Mouse (Mus musculus) forebrain, postnatal 0 days (tissue): ENCODE measurements at regions not wholly inside any gene's neighbourhood (a gene's known extent, or its start where the extent isn't known, plus 50 kb on each side); places are given as distances from the start of the nearest gene placed in this dataset.

Experiments
- ATAC-seq: fragments of 200-750 bp; cut with Nextera tagmentation; 2 replicates; pipeline ENCODE4 v1.8.0; 2017; ENCODE audit warnings: mild to moderate bottlenecking, moderate library complexity
- DNase-seq: peaks from one replicate; pipeline ENCODE4 v3.0.0-alpha.2; 2015
- H3K27ac ChIP-seq: fragments of 300-500 bp; sonication (generic); 2 replicates; pipeline ENCODE4 v1.5.1; 2014; ENCODE audit warnings: low read depth, mild to moderate bottlenecking, antibody characterized with exemption, low read length, moderate library complexity, mixed read lengths
- H3K27me3 ChIP-seq: fragments of 300-500 bp; sonication (generic); 2 replicates; pipeline ENCODE4 v1.6.1; 2014; ENCODE audit warnings: mild to moderate bottlenecking, low read length, mixed read lengths; ENCODE audit not compliant: insufficient read depth
- H3K36me3 ChIP-seq: fragments of 300-500 bp; sonication (generic); 2 replicates; pipeline ENCODE4 v1.6.1; 2014; ENCODE audit warnings: mild to moderate bottlenecking, moderate library complexity; ENCODE audit not compliant: insufficient read depth
- H3K4me1 ChIP-seq: fragments of 300-500 bp; sonication (generic); 2 replicates; pipeline ENCODE4 v1.6.1; 2014; ENCODE audit warnings: antibody characterized with exemption; ENCODE audit not compliant: insufficient read depth
- H3K4me2 ChIP-seq: fragments of 300-500 bp; sonication (generic); 2 replicates; pipeline ENCODE4 v1.6.1; 2014; ENCODE audit warnings: low read depth, mild to moderate bottlenecking, moderate library complexity
- H3K4me3 ChIP-seq: fragments of 300-500 bp; sonication (generic); 2 replicates; pipeline ENCODE4 v1.5.1; 2014; ENCODE audit warnings: low read depth, low read length, mixed read lengths
- H3K9ac ChIP-seq: fragments of 300-500 bp; sonication (generic); 2 replicates; pipeline ENCODE4 v1.6.1; 2014; ENCODE audit warnings: mild to moderate bottlenecking
- H3K9me3 ChIP-seq: fragments of 300-500 bp; sonication (generic); 2 replicates; pipeline ENCODE4 v1.6.1; 2016; ENCODE audit warnings: low read length
- CTCF ChIP-seq: sonication (generic); IDR thresholded peaks from 2 replicates; pipeline ENCODE4 v1.5.1; 2016; ENCODE audit warnings: antibody characterized with exemption, control low read depth, low read depth
- WGBS: fragments of 180-500 bp; shearing (Covaris S2); extraction: QIAGEN DNeasy Blood & Tissue Kit; methylation state at CpG from one replicate; pipeline ENCODE4 v1.1.7; 2014; 5-methylcytosine and 5-hydroxymethylcytosine counted together

DNA sequence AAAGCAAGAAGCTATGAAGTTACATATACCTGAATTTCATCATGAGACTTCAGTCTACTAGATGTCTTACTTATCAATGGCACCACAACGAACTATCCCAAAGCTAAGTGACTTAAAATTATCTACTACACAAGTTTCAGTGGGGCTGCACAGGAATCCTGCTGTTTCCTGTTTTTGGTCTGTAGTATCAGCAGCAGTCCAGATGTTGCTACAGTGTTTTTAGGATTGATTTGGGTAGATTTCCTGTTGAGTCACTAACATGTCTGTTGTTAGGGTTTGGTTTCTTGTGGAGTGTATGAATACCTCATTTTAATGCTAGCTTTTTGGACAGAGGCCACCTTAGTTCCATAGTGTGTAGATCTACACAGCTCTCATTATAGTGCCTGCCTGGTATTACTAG is 120.8 kb upstream of the Thumpd2 start:
- H3K36me3 ChIP-seq: no peaks in the 10 kb centered on the region
- no peaks in the 10 kb centered on the region for H3K27me3 ChIP-seq
- WGBS: 93% methylated on average over 1 of the region's 1 CpGs
- ATAC-seq (no peak), DNase-seq (no peak)
- no peaks in the 10 kb centered on the region for H3K9me3 ChIP-seq
- no peak overlapping the region for H3K4me3 ChIP-seq
- H3K27ac ChIP-seq: no peak overlapping the region
- no peak overlapping the region for H3K4me2 ChIP-seq
- no peaks in the 10 kb centered on the region for H3K4me1 ChIP-seq
- TF ChIP-seq CTCF: no peak
- no peak overlapping the region for H3K9ac ChIP-seq

DNA sequence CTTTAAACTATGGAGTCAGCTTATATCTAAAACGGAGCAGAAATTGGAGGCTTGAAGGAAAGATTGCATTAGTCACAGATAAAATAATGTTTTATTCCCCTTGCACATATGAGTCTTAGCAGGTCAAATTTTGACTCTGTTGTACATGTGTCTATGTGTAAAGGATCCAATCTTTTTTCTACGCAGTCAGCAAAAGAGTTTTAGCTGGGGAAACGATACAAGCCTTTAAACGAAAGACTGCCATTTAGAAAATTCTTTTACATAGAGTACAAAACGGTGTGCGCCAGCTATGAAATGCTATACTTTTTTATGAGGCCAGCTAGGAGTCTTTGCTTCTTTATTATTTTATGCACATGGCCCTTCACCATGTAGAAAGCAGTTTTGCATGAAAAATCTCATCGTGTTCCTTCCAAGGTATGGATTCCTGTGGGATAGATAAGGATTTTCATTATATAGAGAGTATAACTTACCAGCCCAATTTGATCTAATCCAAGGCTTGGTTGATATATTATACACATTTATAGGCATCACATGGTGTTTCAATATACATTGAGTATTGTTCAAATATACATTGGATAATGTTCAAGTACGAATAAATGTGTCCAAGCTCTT is 116.0 kb upstream of the Thumpd2 start:
- Histone ChIP-seq H3K9ac (no peak overlapping the region), H3K27me3 (no peaks in the 10 kb centered on the region), H3K4me3 (no peak overlapping the region), H3K36me3 (no peaks in the 10 kb centered on the region), H3K4me1 (no peaks in the 10 kb centered on the region), H3K9me3 (no peaks in the 10 kb centered on the region), H3K4me2 (no peak overlapping the region), H3K27ac (no peak overlapping the region)
- no peak for ATAC-seq
- TF ChIP-seq CTCF: no peak
- 90% methylated on average over 8 of the region's 8 CpGs for WGBS
- DNase-seq: no peak

DNA sequence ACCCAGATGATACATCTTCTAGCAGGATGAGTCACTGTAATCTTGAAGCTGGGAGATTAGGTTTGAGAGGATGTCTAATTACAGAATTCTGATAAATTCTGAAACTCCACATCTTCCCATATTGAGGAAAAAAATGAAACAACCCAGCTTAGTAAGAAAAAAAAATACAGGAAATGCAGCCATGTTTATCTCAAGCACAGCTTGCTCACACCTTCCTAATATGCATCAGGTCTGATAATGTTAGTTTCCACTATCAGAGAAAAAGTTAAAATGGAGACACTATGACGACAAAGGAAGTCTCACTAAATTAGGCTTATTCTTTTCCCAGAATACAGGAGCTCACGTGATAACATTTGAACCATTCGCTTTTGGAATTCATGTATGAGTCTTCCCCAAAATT is 111.4 kb upstream of the Thumpd2 start:
- no peaks in the 10 kb centered on the region for H3K27me3 ChIP-seq
- no peaks in the 10 kb centered on the region for H3K9me3 ChIP-seq
- no peak overlapping the region for H3K4me2 ChIP-seq
- DNase-seq: no peak
- H3K4me1 ChIP-seq: no peaks in the 10 kb centered on the region
- H3K27ac ChIP-seq: no peak overlapping the region
- H3K4me3 ChIP-seq: no peak overlapping the region
- H3K36me3 ChIP-seq: no peaks in the 10 kb centered on the region
- WGBS: 93% methylated on average over 3 of the region's 3 CpGs
- no peak for TF ChIP-seq CTCF
- ATAC-seq: no peak
- H3K9ac ChIP-seq: no peak overlapping the region

DNA sequence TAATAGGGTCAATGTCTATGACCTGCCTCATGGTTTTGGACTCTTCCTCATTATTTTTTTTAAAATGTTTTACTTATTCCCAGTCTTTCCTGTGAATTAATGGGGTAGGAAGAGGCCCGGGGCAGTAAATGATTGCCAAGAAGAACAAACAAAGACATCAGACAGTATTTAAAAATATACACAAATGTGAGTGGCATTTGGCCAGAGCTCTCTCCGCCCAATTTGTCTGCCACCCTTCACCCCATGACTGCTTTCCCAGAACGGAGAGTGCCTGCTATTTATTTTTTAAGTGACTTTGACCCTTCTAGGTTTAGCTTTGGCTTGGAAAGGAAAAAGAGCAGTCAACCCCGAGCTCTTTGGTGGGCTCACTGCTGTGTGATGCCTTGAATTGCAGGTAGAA is 111.0 kb upstream of the Thumpd2 start:
- no peak for TF ChIP-seq CTCF
- no peak for DNase-seq
- Histone ChIP-seq H3K9me3 (no peaks in the 10 kb centered on the region), H3K4me2 (no peak overlapping the region), H3K4me1 (no peaks in the 10 kb centered on the region), H3K27me3 (no peaks in the 10 kb centered on the region), H3K4me3 (no peak overlapping the region), H3K9ac (no peak overlapping the region), H3K36me3 (no peaks in the 10 kb centered on the region), H3K27ac (no peak overlapping the region)
- ATAC-seq: no peak
- 56% methylated on average over 4 of the region's 4 CpGs for WGBS

DNA sequence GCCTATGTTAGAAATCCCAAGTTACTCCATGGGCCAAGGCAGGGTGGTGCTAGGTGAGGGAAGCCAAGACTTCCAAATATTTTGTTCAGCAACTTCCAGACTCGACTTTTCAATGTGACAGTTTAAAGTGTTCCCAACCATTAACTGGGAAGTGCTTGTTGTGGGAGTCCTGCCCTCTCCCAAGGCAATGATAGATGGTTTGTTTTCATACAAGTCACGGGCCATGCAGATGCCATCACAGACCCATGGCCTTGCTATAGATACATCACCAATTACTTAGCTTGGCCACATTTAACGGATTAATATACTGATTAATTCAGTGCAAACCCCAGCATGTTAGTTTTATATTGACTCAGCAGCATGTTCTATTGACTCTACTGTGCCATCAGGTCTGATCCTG is 108.1 kb upstream of the Thumpd2 start:
- no peak overlapping the region for H3K4me2 ChIP-seq
- no peaks in the 10 kb centered on the region for H3K27me3 ChIP-seq
- no peak overlapping the region for H3K4me3 ChIP-seq
- ATAC-seq (no peak), DNase-seq (no peak)
- no peaks in the 10 kb centered on the region for H3K4me1 ChIP-seq
- no peaks in the 10 kb centered on the region for H3K36me3 ChIP-seq
- WGBS: 85% methylated on average over 3 of the region's 3 CpGs
- no peak overlapping the region for H3K9ac ChIP-seq
- H3K27ac ChIP-seq: no peak overlapping the region
- TF ChIP-seq CTCF: no peak
- H3K9me3 ChIP-seq: no peaks in the 10 kb centered on the region

DNA sequence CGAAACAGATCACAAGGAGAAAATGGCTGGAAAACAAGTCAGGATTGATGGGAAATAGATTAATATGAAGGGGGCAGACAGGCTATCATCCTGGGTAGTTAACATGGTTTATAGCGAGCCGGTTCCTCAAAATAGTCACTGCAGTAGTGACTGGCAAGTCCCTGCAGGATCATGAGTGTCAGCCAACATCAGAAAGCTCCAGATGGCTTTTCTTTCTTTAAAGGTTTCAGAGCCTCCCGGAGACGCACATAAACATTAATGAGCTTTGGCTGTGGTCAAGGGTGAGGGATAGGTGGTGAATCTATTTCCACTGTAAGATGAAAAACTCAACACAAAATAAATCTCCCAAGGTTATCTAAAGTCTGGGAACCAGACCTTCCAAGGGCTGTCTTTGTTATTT is 104.2 kb upstream of the Thumpd2 start:
- H3K27me3 ChIP-seq: no peaks in the 10 kb centered on the region
- no peak overlapping the region for H3K27ac ChIP-seq
- TF ChIP-seq CTCF: no peak
- no peaks in the 10 kb centered on the region for H3K36me3 ChIP-seq
- no peaks in the 10 kb centered on the region for H3K4me1 ChIP-seq
- H3K9ac ChIP-seq: no peak overlapping the region
- 59% methylated on average over 5 of the region's 5 CpGs for WGBS
- DNase-seq (no peak), ATAC-seq (no peak)
- no peaks in the 10 kb centered on the region for H3K9me3 ChIP-seq
- H3K4me2 ChIP-seq: no peak overlapping the region
- H3K4me3 ChIP-seq: no peak overlapping the region

DNA sequence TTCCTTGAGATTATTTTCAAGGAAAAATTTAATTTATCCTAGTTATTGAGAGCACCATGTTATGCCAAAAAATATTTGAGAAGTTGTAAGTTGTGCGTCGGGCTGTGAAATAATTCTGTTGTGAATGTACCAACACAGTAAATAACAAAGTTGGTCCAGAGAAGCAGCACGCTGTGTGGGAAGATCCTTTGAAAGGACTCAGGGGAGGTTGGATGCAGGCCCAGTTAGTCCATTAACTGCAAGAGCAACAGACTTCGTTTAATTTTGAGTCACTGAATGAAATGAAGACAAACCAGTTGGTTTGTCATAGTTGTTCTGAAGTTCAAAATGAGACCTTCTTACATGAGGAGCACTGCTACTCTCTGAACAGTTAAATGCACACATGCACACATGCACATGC is 85.8 kb upstream of the Thumpd2 start:
- no peak overlapping the region for H3K4me2 ChIP-seq
- H3K27me3 ChIP-seq: no peaks in the 10 kb centered on the region

More for the DNA sequence above, 85.8 kb upstream of the Thumpd2 start:
- Histone ChIP-seq H3K9ac (no peak overlapping the region), H3K4me1 (no peaks in the 10 kb centered on the region), H3K27ac (no peak overlapping the region), H3K4me3 (no peak overlapping the region), H3K36me3 (no peaks in the 10 kb centered on the region), H3K9me3 (no peaks in the 10 kb centered on the region)
- no peak for TF ChIP-seq CTCF
- peak; percentile 8 for DNase-seq
- WGBS: 57% methylated on average over 4 of the region's 4 CpGs
- ATAC-seq: no peak
